Mouse (Mus musculus) midbrain, embryonic 14.5 days (tissue): ENCODE data around the gene Cxcr2. TPM values are rescaled to one million over a fixed set of nuclear protein-coding genes. Genes with fewer than 3 reads are reported as not detected.

Source experiments
- ATAC-seq: fragments of 200-750 bp; cut with Nextera tagmentation; 2 replicates; pipeline ENCODE4 v1.8.0; 2017; ENCODE audit warnings: moderate number of reproducible peaks, moderate library complexity; ENCODE audit not compliant: low FRiP score, low TSS enrichment
- DNase-seq: peaks from one replicate; pipeline ENCODE4 v3.0.0-alpha.2; 2015
- H3K27ac ChIP-seq: fragments of 300-500 bp; sonication (generic); replicated peaks from 2 replicates; pipeline ENCODE4 v1.5.1; 2014; ENCODE audit warnings: mild to moderate bottlenecking, low read depth, low read length, moderate library complexity
- H3K27me3 ChIP-seq: fragments of 300-500 bp; sonication (generic); 2 replicates; pipeline ENCODE4 v1.6.1; 2014; ENCODE audit warnings: low read length, control low read depth, mixed read lengths; ENCODE audit not compliant: control insufficient read depth, insufficient read depth
- H3K36me3 ChIP-seq: fragments of 300-500 bp; sonication (generic); 2 replicates; pipeline ENCODE4 v1.6.1; 2014; ENCODE audit warnings: low read length, control low read depth; ENCODE audit not compliant: control insufficient read depth, insufficient read depth
- H3K4me1 ChIP-seq: fragments of 300-500 bp; sonication (generic); 2 replicates; pipeline ENCODE4 v1.6.1; 2014; ENCODE audit warnings: mild to moderate bottlenecking, antibody characterized with exemption, low read length, control low read depth; ENCODE audit not compliant: control insufficient read depth, insufficient read depth
- H3K4me2 ChIP-seq: fragments of 300-500 bp; sonication (generic); 2 replicates; pipeline ENCODE4 v1.6.1; 2014; ENCODE audit warnings: mild to moderate bottlenecking, low read length, moderate library complexity
- H3K4me3 ChIP-seq: fragments of 300-500 bp; sonication (generic); replicated peaks from 2 replicates; pipeline ENCODE4 v1.5.1; 2014; ENCODE audit warnings: low read depth, low read length
- H3K9ac ChIP-seq: fragments of 300-500 bp; sonication (generic); replicated peaks from 2 replicates; pipeline ENCODE4 v1.6.1; 2014; ENCODE audit warnings: mild to moderate bottlenecking, low read length, moderate library complexity
- H3K9me3 ChIP-seq: fragments of 300-500 bp; sonication (generic); 2 replicates; pipeline ENCODE4 v1.6.1; 2016; ENCODE audit warnings: low read length, control low read depth, mixed read lengths; ENCODE audit not compliant: control insufficient read depth
- WGBS: fragments of 180-500 bp; shearing (Covaris S2); extraction: QIAGEN DNeasy Blood & Tissue Kit; methylation state at CpG from one replicate; pipeline ENCODE4 v1.1.7; 2014; 5-methylcytosine and 5-hydroxymethylcytosine counted together
- microRNA counts: library from miRNA; unstranded; fragments of <30 nt; microRNA quantifications from one replicate; lab custom pipeline; 2016
- microRNA-seq: library from miRNA; unstranded; fragments of <30 nt; microRNA quantifications from one replicate; pipeline ENCODE4, GENCODE M21; 2016
- polyA plus RNA-seq: library from polyadenylated mRNA; unstranded; fragments of >200 nt; fragmentation: Nextera tagmentation; extraction: Ambion mirVana; gene quantifications from 2 replicates; pipeline ENCODE4 v1.2.1, GENCODE M21; 2014

Gene Cxcr2
- polyA plus RNA-seq, 1 experiment from 2014 or later: not detected

DNA sequence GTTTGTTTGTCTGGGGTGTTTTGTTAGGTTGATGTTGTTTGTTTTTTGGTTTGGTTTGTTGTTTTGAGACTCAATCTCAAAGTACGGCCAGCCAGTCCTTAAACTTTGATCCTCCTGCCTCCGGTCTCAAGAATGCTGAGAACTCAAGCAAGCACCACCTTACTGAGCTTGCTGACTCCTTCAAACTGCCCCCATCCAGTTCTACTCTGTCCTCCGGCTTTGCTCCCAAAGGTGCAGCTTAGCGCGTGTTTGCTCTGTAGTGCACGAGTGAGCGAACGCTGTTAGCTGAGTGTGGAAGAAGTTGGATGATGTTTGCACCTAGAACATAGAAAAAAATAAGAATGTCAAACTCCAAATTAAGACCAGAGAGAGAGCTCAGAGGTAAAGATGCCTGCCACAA lies 55.2 kb downstream of the Cxcr2 start:
- DNase-seq: no peak
- WGBS: 95% methylated on average over 8 of the region's 8 CpGs
- ATAC-seq: no peak

More for the DNA sequence above, 55.2 kb downstream of the Cxcr2 start:
- Histone ChIP-seq H3K27ac (no peak overlapping the region), H3K4me2 (no peak overlapping the region), H3K9ac (no peak overlapping the region), H3K27me3 (no peaks in the 10 kb centered on the region), H3K9me3 (no peaks in the 10 kb centered on the region), H3K36me3 (no peaks in the 10 kb centered on the region), H3K4me1 (no peaks in the 10 kb centered on the region), H3K4me3 (no peak overlapping the region)

MicroRNAs within 50 kb of the gene (microRNA counts, 519-probe panel; counts per million panel counts)
- microRNA mmu-miR-1928 (lab: Ali Mortazavi, UCI): not detected

Small RNA genes lying within 50 kb of the gene (microRNA-seq; reads per million reads assigned to microRNA genes)
- gene Mir1928: not detected

Other genes starting within 250 kb of the Cxcr2 start
- 7.6 and 11.0 TPM in 2 replicates for gene Tns1, start 29.5 kb upstream of the Cxcr2 start, polyA plus RNA-seq
- 0.12 and 0.33 TPM in 2 replicates for gene Rufy4, start 28.4 kb upstream of the Cxcr2 start, polyA plus RNA-seq
- gene Cxcr1, start 40.6 kb downstream of the Cxcr2 start, polyA plus RNA-seq: not detected in 2 replicates
- 322 and 338 TPM in 2 replicates for gene Arpc2, start 82.1 kb downstream of the Cxcr2 start, polyA plus RNA-seq
- 0.27 and 0.39 TPM in 2 replicates for gene Gpbar1, start 124.6 kb downstream of the Cxcr2 start, polyA plus RNA-seq
- 184 and 205 TPM in 2 replicates for gene Aamp, start 130.7 kb downstream of the Cxcr2 start, polyA plus RNA-seq
- gene Pnkd, start 130.9 kb downstream of the Cxcr2 start, polyA plus RNA-seq: 99.0 and 107 TPM in 2 replicates
- gene Tmbim1, start 151.6 kb downstream of the Cxcr2 start, polyA plus RNA-seq: 3.8 and 5.6 TPM in 2 replicates
- 0.30 and 0.57 TPM in 2 replicates for gene Catip, start 208.1 kb downstream of the Cxcr2 start, polyA plus RNA-seq
- 0.51 and 2.7 TPM in 2 replicates for gene Slc11a1, start 221.2 kb downstream of the Cxcr2 start, polyA plus RNA-seq
- 8.6 and 17.1 TPM in 2 replicates for gene Ctdsp1, start 237.5 kb downstream of the Cxcr2 start, polyA plus RNA-seq